Mouse (Mus musculus) frontal cortex, postnatal 10 days (tissue): ENCODE measurements around the gene Clca3a1.

Experiments
- DNase-seq, 2 experiments: peaks; one replicate each; pipeline ENCODE4 v3.0.0; 2022; ENCODE audit warnings: low spot score in 2 of 2, mixed read lengths in 1 of 2

Gene Clca3a1

DNA sequence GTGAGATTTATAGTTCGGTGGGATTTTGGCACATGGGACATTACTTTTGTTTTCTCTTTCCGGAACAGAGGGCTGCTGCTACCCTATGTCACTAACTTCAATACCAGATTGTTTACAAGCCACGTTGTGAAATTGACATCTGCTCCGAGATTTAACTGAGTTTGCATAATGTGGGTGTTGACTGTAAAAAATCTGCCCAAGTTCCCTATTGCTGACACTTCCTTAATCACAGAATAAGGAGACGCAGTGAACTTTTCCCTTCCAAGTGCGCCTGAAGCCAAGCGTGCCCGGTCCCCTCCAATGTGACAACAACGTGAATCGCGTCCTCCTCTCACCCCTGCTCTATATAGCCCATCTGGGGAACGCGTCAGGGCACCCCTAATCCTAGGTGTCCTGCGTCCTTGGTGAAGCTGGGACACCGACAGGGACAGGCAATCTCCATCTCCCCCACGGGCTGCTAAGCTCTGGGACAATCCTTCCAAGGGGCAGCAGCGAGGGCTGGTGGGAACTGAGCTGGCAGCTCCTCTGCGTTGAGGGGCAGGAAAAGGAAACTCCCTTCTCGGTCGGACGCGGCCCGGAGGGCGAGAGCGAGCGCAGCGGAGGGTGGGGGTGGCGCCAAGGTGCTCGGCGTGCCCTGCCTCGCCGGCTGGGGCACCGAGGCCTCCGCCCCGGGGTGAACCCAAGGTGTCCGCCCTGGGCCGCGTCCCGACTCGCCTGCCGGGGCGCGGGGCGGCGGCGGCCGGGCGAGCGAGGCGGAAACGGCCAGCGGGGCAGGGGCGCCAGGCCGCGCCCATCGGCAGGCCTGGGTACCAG, 41.5 kb downstream of the Clca3a1 start:
- DNase-seq, result peak; percentile 44 to 55

GRCm38 (mm10) chr3:144718706-144719087, 42.1 kb downstream of the Clca3a1 start:
- no peak for DNase-seq

GRCm38 (mm10) chr3:144717835-144718234, 42.9 kb downstream of the Clca3a1 start:
- no peak for DNase-seq

DNA sequence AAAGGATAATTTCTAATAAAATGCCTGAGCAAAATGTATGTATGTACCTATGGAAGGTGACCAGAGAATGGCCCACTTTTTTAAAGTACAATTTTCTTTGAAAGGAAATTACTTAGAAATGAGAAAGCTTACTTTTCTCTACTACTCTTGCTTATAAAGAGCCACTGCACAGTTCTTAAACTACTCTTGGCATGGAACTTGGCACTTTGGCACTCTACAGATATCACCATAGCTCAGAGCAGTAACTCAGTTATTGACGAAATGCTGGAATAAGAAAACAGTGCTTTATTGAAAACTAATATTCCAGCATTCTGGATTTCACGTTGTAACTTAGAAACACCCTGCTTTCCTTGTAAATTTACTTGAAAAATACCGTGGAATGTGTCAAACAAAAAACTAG, 43.7 kb downstream of the Clca3a1 start:
- DNase-seq, result no peak

DNA sequence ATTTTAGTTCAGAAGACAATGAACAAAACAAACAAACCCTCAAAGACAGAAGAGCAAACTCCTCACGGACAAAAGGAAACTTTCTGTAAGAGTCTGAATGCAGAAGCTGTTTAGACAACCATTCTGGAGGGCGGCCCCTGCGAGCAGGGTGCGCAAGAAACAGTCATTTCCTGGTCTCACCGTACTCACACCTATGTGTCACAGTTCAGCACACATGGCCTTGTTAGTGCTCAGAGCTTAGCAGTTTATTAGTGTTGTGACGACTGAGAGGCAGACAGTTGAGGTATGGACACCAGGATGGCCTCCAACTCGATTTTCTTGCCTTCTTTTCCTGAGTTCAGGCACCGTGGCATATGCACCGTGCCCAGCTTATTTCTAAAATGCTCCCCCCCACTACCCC, 44.9 kb downstream of the Clca3a1 start:
- no peak for DNase-seq

GRCm38 (mm10) chr3:144715033-144715432, 45.7 kb downstream of the Clca3a1 start:
- no peak for DNase-seq

GRCm38 (mm10) chr3:144714606-144715005, 46.2 kb downstream of the Clca3a1 start:
- DNase-seq, result no peak

- DNase-seq, result no peak
These were observed 46.7 kb downstream of the Clca3a1 start for GRCm38 (mm10) chr3:144714126-144714525.

DNA sequence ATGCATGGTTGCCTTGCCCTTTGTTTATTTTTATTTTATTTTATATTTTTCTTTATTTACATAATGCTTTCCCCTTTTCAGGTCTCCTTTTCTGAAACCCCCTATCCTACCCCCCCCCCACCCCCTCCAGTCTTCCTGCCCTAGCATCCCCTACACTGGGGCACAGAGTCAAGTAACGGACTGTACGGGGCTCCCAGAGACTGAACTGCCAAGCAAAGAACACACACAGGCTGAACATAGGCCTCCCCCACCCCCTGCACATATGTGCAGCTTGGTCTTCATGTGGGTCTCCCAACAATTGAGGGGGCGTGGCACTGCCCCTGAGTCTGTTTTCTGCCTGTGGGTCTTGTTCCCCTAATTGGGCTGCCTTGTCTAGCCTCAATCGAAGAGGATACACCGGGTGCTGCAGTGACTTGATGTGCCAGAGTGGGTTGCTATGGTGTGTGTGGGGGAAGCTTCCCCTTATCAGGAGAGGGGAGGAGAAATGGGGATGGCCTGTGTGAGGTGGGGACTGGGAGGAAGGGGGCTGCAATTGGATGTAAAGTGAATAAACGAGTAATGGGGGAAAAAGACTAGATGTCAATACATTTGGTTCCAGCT, 49.1 kb downstream of the Clca3a1 start:
- no peak for DNase-seq

- no peak for DNase-seq
These were observed 52.2 kb downstream of the Clca3a1 start for GRCm38 (mm10) chr3:144708612-144709011.

GRCm38 (mm10) chr3:144703959-144704358, 56.8 kb downstream of the Clca3a1 start:
- DNase-seq, result no peak

DNA sequence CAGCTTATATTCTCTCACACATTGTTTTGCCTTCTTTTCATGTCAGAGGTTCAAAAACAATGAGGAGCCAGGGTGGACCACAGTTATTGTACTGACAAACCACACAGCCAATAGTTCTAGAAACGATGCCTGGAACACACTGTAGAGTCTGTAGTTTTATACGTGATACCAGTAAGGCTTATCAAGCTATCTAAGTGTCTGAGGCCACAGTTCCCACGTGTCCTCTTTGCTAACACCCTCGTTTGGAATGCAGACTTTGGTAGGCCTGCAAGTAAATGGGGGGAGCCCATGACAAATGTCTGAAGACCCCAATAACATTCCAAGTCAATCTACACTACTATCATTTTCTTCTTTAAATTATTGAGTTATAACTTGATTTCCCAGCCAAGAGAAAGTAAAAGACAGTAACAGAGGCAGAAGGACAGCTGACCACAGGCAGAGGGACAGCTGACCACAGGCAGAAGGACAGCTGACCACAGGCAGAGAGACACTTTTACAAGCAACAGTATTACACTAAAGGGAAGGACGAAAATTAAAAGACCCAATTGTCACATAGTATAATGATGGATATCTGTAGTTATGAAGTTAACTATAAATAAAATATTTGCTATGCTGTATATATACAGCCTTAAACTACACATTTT, 61.9 kb downstream of the Clca3a1 start:
- no peak for DNase-seq

DNA sequence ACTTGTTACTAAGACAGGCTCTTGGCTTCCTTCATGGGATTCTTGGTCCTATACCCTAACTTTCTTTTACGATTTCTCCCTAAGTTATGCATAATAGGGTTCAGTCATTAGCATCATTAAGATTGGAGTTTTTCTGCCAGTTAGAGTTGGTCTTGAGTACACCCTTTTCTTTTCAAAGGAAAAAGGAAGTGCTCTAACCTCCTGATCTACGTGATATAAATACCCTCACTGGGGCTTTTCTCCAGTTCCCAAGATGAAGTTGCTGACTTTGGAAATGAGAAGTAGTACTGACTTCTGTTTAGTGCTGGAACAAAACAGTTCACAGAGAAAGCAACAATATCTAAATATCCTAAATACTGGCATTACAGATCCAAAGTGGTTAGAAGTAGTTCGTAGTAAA, 62.8 kb downstream of the Clca3a1 start:
- DNase-seq, result peak in 1 of 2 experiments; percentile 1

DNA sequence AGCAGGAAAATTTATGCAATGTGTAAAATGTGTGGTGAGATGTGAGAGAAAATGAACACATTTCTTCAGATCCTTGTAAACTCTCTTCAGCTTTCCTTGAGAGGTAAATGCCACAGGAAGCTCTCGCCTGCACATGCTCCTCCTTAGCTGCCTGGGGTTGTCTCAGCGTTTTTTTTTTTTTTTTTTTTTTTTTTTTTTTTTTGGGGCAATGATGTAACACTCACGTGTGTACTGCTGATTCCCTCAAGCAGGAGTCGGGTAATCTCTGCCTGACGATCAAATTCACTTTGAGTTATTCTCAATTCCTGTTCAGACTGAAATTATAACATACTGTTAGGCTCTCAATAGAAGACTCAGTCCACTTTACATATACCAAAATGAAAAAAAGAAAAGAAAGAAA, 63.6 kb downstream of the Clca3a1 start:
- no peak for DNase-seq

DNA sequence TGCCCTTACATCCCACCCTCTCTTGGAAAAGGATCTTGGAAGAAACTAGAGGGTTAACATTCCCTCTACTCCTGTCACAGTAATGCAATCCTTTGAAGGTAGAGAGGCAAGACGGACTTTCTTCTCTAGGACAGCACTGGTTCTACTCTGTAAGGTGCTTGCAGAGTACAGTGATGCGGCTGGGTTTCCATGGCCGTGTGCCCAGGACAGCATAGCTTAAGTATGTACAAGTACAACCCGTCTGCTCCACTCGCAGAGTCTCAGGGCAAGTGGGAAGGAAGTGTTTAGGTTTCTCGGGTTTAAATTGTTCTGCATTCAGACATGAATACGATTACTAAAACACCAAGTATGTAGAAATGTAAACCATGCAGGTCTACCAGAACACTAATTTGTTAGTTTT, 65.8 kb downstream of the Clca3a1 start:
- DNase-seq, result peak in 1 of 2 experiments; percentile 3

- peak in 1 of 2 experiments; percentile 3 for DNase-seq
These were observed 66.7 kb downstream of the Clca3a1 start for GRCm38 (mm10) chr3:144694040-144694439.

GRCm38 (mm10) chr3:144692052-144692451, 68.7 kb downstream of the Clca3a1 start:
- no peak for DNase-seq

- DNase-seq, result no peak
These were observed 71.5 kb downstream of the Clca3a1 start for GRCm38 (mm10) chr3:144689236-144689635.

DNA sequence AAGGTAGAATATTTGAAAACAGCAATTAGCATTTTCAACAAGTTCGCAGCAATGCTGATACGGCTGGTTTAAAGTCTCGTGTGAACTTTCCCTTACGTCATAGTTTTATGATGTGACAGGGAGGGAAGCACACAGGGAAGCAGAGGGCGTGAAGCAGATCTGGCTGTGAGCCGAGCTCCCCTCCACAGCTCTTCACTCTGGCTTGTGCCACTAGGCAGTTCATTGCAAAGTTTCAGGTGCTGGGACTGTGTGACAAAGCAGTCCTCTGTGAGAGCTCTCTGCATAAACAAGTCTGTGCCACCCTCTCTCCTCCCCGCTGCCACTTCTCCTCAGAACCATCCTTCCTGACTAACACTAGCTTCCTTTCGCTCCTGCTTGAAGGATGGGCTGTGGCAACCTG, 72.5 kb downstream of the Clca3a1 start:
- DNase-seq, result no peak

DNA sequence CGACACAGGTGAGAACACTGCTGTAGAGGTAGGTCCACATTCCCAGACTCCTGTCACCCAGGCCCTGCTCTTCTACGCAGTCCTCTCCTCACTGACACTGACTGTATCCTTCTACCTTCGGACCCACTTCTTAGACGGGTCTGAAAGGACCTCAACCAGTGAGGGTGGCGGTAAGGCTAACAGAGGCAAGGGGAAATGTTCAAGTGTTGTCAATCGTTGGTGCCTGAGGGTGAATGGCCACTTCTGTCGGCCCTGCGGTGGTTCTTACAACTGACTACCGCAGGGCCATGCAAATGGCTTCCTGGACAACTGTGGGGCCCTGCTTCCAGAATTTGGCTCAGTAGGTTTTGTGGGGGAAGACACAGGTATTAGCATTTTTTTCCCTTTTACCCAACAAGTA, 73.2 kb downstream of the Clca3a1 start:
- no peak for DNase-seq

GRCm38 (mm10) chr3:144686146-144686545, 74.6 kb downstream of the Clca3a1 start:
- no peak for DNase-seq

DNA sequence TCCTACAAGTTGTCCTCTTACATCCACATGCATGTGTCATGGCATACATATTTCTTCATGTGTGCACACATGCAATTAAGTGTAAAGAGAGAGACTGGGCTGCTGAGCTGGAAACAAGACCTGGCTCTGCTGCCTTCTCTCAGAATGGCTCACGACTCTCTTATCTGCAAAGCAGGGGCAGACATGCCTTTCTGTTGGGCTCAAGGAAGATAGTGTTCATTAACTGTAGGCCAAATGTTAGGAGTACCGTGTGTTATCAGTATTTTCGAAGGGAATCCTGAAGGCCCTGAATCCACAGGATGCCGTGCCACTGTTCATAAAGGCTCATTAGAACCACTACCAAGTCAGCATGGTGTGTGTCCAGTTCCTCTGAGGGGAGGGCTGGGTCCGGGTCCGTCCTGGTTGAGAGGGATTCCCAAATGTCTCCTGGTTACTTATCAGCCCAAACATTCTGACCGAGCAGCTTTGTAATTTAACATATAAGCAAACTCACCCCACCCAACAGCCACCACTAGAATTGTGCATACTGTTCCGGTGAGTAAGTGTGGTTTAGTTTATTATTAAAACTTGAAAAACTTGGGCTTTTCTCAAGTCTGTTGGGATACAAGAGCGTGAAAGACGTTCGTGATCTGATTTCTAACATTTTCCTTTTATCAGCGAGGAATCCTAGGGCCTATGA, 77.5 kb downstream of the Clca3a1 start:
- no peak for DNase-seq
